Mouse (Mus musculus) embryonic facial prominence, embryonic 15.5 days (tissue): ENCODE measurements around the gene Wdfy2. TPM values are rescaled to one million over a fixed set of nuclear protein-coding genes. Genes with fewer than 3 reads are reported as not detected.

Experiments
- ATAC-seq: fragments of 200-750 bp; cut with Nextera tagmentation; 2 replicates; pipeline ENCODE4 v1.8.0; 2017; ENCODE audit warnings: low read depth, moderate TSS enrichment; ENCODE audit not compliant: insufficient number of reproducible peaks, low FRiP score, low TSS enrichment
- H3K27ac ChIP-seq: fragments of 300-500 bp; sonication (generic); replicated peaks from 2 replicates; pipeline ENCODE4 v1.5.1; 2015; ENCODE audit warnings: mild to moderate bottlenecking, inconsistent platforms
- H3K27me3 ChIP-seq: fragments of 300-500 bp; sonication (generic); 2 replicates; pipeline ENCODE4 v1.6.1; 2015; ENCODE audit warnings: inconsistent platforms
- H3K36me3 ChIP-seq: fragments of 300-500 bp; sonication (generic); 2 replicates; pipeline ENCODE4 v1.6.1; 2015; ENCODE audit warnings: mild to moderate bottlenecking, inconsistent platforms
- H3K4me1 ChIP-seq: fragments of 300-500 bp; sonication (generic); 2 replicates; pipeline ENCODE4 v1.6.1; 2015; ENCODE audit warnings: inconsistent platforms
- H3K4me2 ChIP-seq: fragments of 300-500 bp; sonication (generic); replicated peaks from 2 replicates; pipeline ENCODE4 v1.6.1; 2015; ENCODE audit warnings: mild to moderate bottlenecking, inconsistent platforms
- H3K4me3 ChIP-seq: fragments of 300-500 bp; sonication (generic); replicated peaks from 2 replicates; pipeline ENCODE4 v1.5.1; 2015; ENCODE audit warnings: mild to moderate bottlenecking, inconsistent platforms
- H3K9ac ChIP-seq: fragments of 300-500 bp; sonication (generic); 2 replicates; pipeline ENCODE4 v1.6.1; 2015; ENCODE audit warnings: inconsistent platforms
- H3K9me3 ChIP-seq: fragments of 300-500 bp; sonication (generic); replicated peaks from 2 replicates; pipeline ENCODE4 v1.6.1; 2016; ENCODE audit warnings: inconsistent platforms
- WGBS: fragments of 180-500 bp; shearing (Covaris S2); methylation state at CpG from one replicate; pipeline ENCODE4 v1.1.7; 2015; 5-methylcytosine and 5-hydroxymethylcytosine counted together
- polyA plus RNA-seq: library from polyadenylated mRNA; unstranded; fragments of >200 nt; fragmentation: Nextera tagmentation; extraction: Ambion mirVana; gene quantifications from 2 replicates; pipeline ENCODE4 v1.2.1, GENCODE M21; 2015

Wdfy2 gene
- polyA plus RNA-seq, 1 experiment from 2014 or later = 8.2 TPM

GRCm38 (mm10) chr14:62935361-62935760 is 97.9 kb downstream of the Wdfy2 start:
- Histone ChIP-seq H3K4me3 (no peak overlapping the region), H3K4me2 (no peak overlapping the region), H3K9me3 (no peaks in the 10 kb centered on the region), H3K9ac (no peak overlapping the region), H3K4me1 (peaks cover 2% of the 10 kb centered on the region; the same call in 1 of the 2 replicates), H3K36me3 (peaks cover 17% of the 10 kb centered on the region), H3K27ac (no peak overlapping the region), H3K27me3 (no peaks in the 10 kb centered on the region)
- WGBS = 82% methylated on average over 9 of the region's 9 CpGs
- no peak for ATAC-seq

- ATAC-seq = no peak
- 87% methylated on average over 6 of the region's 6 CpGs for WGBS
- H3K36me3 ChIP-seq = peaks cover 12% of the 10 kb centered on the region
- no peaks in the 10 kb centered on the region for H3K27me3 ChIP-seq
- H3K4me1 ChIP-seq = peaks cover 6% of the 10 kb centered on the region; the same call in 1 of the 2 replicates
- H3K4me2 ChIP-seq = no peak overlapping the region
- H3K27ac ChIP-seq = no peak overlapping the region
- H3K9ac ChIP-seq = no peak overlapping the region
- H3K9me3 ChIP-seq = no peaks in the 10 kb centered on the region
- H3K4me3 ChIP-seq = no peak overlapping the region
Observed at GRCm38 (mm10) chr14:62936631-62937380, 99.3 kb downstream of the Wdfy2 start.

DNA sequence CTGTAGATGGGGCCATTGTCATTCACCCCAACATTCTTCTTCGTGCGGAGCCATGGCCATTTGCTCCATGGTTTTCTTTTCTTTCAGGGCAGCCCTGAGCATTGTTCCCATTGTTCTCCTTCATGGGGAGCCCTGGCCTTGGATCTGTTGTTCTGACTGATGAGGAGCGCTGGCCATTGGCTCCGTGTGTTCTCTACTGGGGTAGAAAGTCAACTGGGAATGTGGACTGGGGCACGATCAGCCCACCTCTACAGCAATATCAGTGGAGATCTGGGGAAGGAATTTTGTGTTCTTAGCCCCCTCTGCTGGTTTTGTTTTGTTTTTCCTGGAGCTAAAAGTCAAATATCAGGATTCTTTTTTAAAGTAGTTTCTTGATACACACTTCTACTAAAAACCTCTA is 100.2 kb downstream of the Wdfy2 start:
- no peak for ATAC-seq
- WGBS = 75% methylated on average over 5 of the region's 5 CpGs

GRCm38 (mm10) chr14:62939435-62939834 is 102.0 kb downstream of the Wdfy2 start:
- Histone ChIP-seq H3K4me3 (no peak overlapping the region), H3K9ac (no peak overlapping the region), H3K9me3 (no peaks in the 10 kb centered on the region), H3K4me1 (peaks cover 6% of the 10 kb centered on the region; the same call in 1 of the 2 replicates), H3K4me2 (no peak overlapping the region), H3K27me3 (no peaks in the 10 kb centered on the region), H3K27ac (no peak overlapping the region), H3K36me3 (peaks cover 13% of the 10 kb centered on the region)
- WGBS = 96% methylated on average over 3 of the region's 3 CpGs
- ATAC-seq = no peak

More for the DNA sequence above, 100.2 kb downstream of the Wdfy2 start:
- Histone ChIP-seq H3K9me3 (no peaks in the 10 kb centered on the region), H3K4me3 (no peak overlapping the region), H3K4me2 (no peak overlapping the region), H3K4me1 (peaks cover 6% of the 10 kb centered on the region; the same call in 1 of the 2 replicates), H3K27me3 (no peaks in the 10 kb centered on the region), H3K36me3 (peaks cover 12% of the 10 kb centered on the region), H3K27ac (no peak overlapping the region), H3K9ac (no peak overlapping the region)

- Histone ChIP-seq H3K4me1 (peaks cover 6% of the 10 kb centered on the region; the same call in 1 of the 2 replicates), H3K27me3 (no peaks in the 10 kb centered on the region), H3K9ac (no peak overlapping the region), H3K36me3 (peaks cover 17% of the 10 kb centered on the region), H3K4me3 (no peak overlapping the region), H3K9me3 (no peaks in the 10 kb centered on the region), H3K4me2 (no peak overlapping the region), H3K27ac (0 out of 2 replicates have a peak overlapping the region, but pooled peaks have one; percentile 8)
- ATAC-seq = peak; percentile 54; the same call in 1 of the 2 replicates
- WGBS = 60% methylated on average over 14 of the region's 14 CpGs
Observed at GRCm38 (mm10) chr14:62940383-62941074, 103.1 kb downstream of the Wdfy2 start.

DNA sequence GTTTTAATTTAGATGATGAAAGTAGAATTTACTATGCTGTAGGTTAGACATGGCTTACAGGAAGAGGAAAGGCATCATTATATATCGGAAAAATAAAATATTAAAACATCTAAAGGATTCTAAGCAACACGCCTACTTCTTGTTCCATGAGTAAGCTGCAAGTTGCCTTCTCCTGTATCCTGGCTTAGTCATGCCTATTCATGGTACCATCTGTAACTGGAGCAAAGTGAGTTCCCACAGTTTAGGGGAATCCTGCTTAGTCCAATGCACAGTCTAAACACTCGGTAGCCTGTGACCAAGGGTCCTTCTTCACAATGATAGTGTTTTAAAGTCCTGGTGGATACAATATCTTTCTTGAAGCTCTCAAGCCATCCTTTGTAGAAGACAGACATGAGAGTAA is 109.3 kb downstream of the Wdfy2 start:
- no peaks in the 10 kb centered on the region for H3K9me3 ChIP-seq
- H3K9ac ChIP-seq = no peak overlapping the region
- no peak for ATAC-seq
- no peak overlapping the region for H3K27ac ChIP-seq
- H3K4me2 ChIP-seq = no peak overlapping the region
- no peak overlapping the region for H3K4me3 ChIP-seq
- H3K36me3 ChIP-seq = peaks cover 37% of the 10 kb centered on the region
- 92% methylated on average over 3 of the region's 3 CpGs for WGBS
- H3K4me1 ChIP-seq = no peaks in the 10 kb centered on the region
- H3K27me3 ChIP-seq = no peaks in the 10 kb centered on the region

DNA sequence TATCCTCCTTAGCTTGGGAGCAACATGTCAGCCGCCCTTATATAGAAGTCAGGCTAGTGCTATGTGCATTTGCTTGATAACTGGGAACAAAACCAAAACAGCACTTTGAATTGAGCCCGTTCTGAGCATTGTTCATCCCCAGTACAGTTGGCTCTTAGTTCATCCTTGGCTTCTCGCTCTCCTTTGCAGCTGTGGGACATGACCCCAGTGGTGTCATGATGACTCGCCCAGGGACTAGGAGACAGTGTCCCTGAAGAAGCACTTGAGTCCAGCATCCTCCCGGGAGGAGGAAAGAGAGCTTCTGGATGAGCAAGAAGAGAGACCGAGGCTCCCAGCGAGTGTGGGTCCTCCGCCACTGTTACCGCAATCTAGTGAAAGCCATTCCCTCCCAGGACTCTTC is 118.6 kb downstream of the Wdfy2 start:
- Histone ChIP-seq H3K36me3 (peaks cover 25% of the 10 kb centered on the region), H3K9me3 (no peaks in the 10 kb centered on the region), H3K27ac (no peak overlapping the region), H3K4me2 (no peak overlapping the region), H3K4me3 (no peak overlapping the region), H3K9ac (no peak overlapping the region), H3K4me1 (no peaks in the 10 kb centered on the region), H3K27me3 (no peaks in the 10 kb centered on the region)
- no peak for ATAC-seq
- 88% methylated on average over 9 of the region's 9 CpGs for WGBS

- ATAC-seq = no peak
- Histone ChIP-seq H3K4me2 (no peak overlapping the region), H3K27ac (no peak overlapping the region), H3K36me3 (0 out of 2 replicates have a peak, but pooled peaks cover 9% of the 10 kb centered on the region), H3K9ac (no peak overlapping the region), H3K27me3 (no peaks in the 10 kb centered on the region), H3K9me3 (no peaks in the 10 kb centered on the region), H3K4me1 (peaks cover 7% of the 10 kb centered on the region; the same call in 1 of the 2 replicates), H3K4me3 (no peak overlapping the region)
- WGBS = 87% methylated on average over 4 of the region's 4 CpGs
Observed at GRCm38 (mm10) chr14:62963632-62964031, 126.2 kb downstream of the Wdfy2 start.

GRCm38 (mm10) chr14:62965342-62965741 is 127.9 kb downstream of the Wdfy2 start:
- no peaks in the 10 kb centered on the region for H3K27me3 ChIP-seq
- no peak for ATAC-seq
- H3K4me2 ChIP-seq = no peak overlapping the region
- H3K4me3 ChIP-seq = no peak overlapping the region
- H3K9me3 ChIP-seq = no peaks in the 10 kb centered on the region
- H3K27ac ChIP-seq = no peak overlapping the region
- H3K4me1 ChIP-seq = peaks cover 7% of the 10 kb centered on the region; the same call in 1 of the 2 replicates
- 78% methylated on average over 5 of the region's 5 CpGs for WGBS
- H3K9ac ChIP-seq = no peak overlapping the region
- H3K36me3 ChIP-seq = 0 out of 2 replicates have a peak, but pooled peaks cover 4% of the 10 kb centered on the region

- H3K9me3 ChIP-seq = no peaks in the 10 kb centered on the region
- H3K27me3 ChIP-seq = no peaks in the 10 kb centered on the region
- 28% methylated on average over 15 of the region's 15 CpGs for WGBS
- H3K4me2 ChIP-seq = peak overlapping the region; percentile 44
- H3K36me3 ChIP-seq = 0 out of 2 replicates have a peak, but pooled peaks cover 2% of the 10 kb centered on the region
- no peak for ATAC-seq
- no peak overlapping the region for H3K9ac ChIP-seq
- peak overlapping the region; percentile 32 for H3K4me3 ChIP-seq
- peaks cover 7% of the 10 kb centered on the region; the same call in 1 of the 2 replicates for H3K4me1 ChIP-seq
- H3K27ac ChIP-seq = no peak overlapping the region; the same call in 1 of the 2 replicates
Observed at GRCm38 (mm10) chr14:62965811-62966520, 128.5 kb downstream of the Wdfy2 start.

GRCm38 (mm10) chr14:62975046-62975445 is 137.6 kb downstream of the Wdfy2 start:
- Histone ChIP-seq H3K9me3 (no peaks in the 10 kb centered on the region), H3K4me2 (no peak overlapping the region), H3K9ac (no peak overlapping the region), H3K4me1 (no peaks in the 10 kb centered on the region), H3K27me3 (no peaks in the 10 kb centered on the region), H3K4me3 (no peak overlapping the region), H3K36me3 (no peaks in the 10 kb centered on the region), H3K27ac (no peak overlapping the region)
- 14% methylated on average over 5 of the region's 5 CpGs for WGBS
- ATAC-seq = no peak
